Mouse (Mus musculus): Measurements from ENCODE around the gene Myo1a. TPM values are rescaled to one million over a fixed set of nuclear protein-coding genes. Genes with fewer than 3 reads are reported as not detected.

Myo1a gene
- total and polyA plus RNA-seq, 3 experiments: 0.04 to 0.08 TPM; not detected in 1

DNA sequence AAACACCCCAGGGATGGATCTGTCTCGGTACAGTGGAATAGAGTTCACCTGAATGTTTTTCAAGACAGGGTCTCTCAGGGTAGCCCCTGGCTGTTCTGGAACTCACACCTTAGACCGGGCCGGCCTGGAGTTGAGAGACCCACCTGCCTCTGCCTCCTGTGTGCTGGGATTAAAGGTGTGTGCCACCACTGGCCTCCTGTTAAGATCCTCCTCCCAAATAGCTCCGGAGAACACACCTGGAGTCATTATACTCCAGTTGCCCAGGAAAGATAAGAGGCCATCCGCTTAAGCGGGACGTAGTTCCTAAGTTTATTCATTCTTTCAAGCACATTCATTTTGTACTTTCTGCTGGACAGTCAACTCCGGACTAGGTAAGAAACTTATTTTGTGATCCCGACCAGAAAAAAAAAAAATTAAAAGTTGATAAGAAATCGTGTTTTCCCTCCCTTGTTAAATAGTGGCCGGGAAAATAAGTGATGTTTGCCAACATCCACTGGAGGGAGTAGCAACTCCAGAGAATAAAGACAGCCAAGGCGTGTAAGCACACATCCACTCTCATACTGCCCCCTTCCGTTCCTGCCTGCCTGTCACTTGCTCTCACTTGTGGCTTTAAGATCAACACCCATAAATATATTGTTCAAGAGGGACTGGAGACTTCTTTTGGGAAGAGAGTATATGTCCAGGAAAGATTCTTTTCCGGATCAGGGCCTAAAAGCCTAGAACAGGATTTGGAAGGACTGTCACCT is 27.2 kb upstream of the Myo1a start:
- Histone ChIP-seq H3K9ac (ENCODE audit: low read depth, low read length) (no peak overlapping the region), H3K27ac (peak overlapping the region; percentile 70), H3K4me3 (peak overlapping the region; percentile 62), H3K79me2 (replicated peaks; ENCODE audit: control insufficient read depth, insufficient read depth, low read length) (no peaks in the 10 kb centered on the region), H3K4me1 (ENCODE audit: control insufficient read depth, insufficient read depth, low read length) (peaks cover 2% of the 10 kb centered on the region), H3K36me3 (ENCODE audit: control insufficient read depth, insufficient read depth, low read length) (no peaks in the 10 kb centered on the region), H3K27me3 (ENCODE audit: control insufficient read depth, insufficient read depth, low read length) (no peaks in the 10 kb centered on the region)
- intact Hi-C loops (cut with DNase I): loop anchor here (5.0 kb wide), 2 partner anchors 60 to 110 kb away; partner anchors contain the start of gene Zbtb39
- TF ChIP-seq EP300 (IDR thresholded peaks at IDR 0.05; ENCODE audit: insufficient read depth, low read depth, low read length) (peak; percentile 76), POLR2A (IDR thresholded peaks at IDR 0.05; ENCODE audit: insufficient read depth, low read depth, low read length) (no peak), CTCF (IDR thresholded peaks at IDR 0.05) (peak; percentile 80)
- 4% methylated on average over 14 of the region's 14 CpGs for WGBS
- DNase-seq: peak in 1 of 2 experiments; percentile 63

DNA sequence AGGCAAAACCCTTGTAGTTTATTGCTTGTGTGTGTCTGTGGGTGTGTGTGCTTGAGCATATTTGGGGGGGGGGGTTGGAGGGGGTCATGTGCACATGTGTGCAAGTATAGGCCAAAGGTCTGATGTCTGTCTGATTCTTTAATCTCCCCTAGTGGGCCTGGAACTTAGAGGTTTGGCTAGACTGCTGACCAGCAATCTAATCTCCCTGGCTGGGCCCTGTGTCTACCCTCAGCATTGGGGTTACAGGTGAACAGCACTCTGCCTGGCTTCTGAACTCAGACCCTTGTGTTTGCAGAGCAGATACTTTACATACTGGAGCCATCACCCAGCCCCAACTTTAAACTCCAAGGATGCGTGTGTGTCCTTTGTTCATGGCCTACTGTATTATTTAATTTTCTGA is 25.8 kb upstream of the Myo1a start:
- Histone ChIP-seq H3K9ac (ENCODE audit: low read depth, low read length) (no peak overlapping the region), H3K4me1 (ENCODE audit: control insufficient read depth, insufficient read depth, low read length) (peaks cover 2% of the 10 kb centered on the region), H3K36me3 (ENCODE audit: control insufficient read depth, insufficient read depth, low read length) (no peaks in the 10 kb centered on the region), H3K79me2 (replicated peaks; ENCODE audit: control insufficient read depth, insufficient read depth, low read length) (no peaks in the 10 kb centered on the region), H3K27me3 (ENCODE audit: control insufficient read depth, insufficient read depth, low read length) (no peaks in the 10 kb centered on the region), H3K4me3 (no peak overlapping the region), H3K27ac (no peak overlapping the region)
- 92% methylated on average over 1 of the region's 1 CpGs for WGBS
- no peak for TF ChIP-seq CTCF (IDR thresholded peaks at IDR 0.05)
- no peak for TF ChIP-seq EP300 (IDR thresholded peaks at IDR 0.05; ENCODE audit: insufficient read depth, low read depth, low read length)
- TF ChIP-seq POLR2A (IDR thresholded peaks at IDR 0.05; ENCODE audit: insufficient read depth, low read depth, low read length): no peak
- intact Hi-C loops (cut with DNase I): loop anchor here (5.0 kb wide), 2 partner anchors 58 to 112 kb away; partner anchors contain the start of gene Zbtb39
- DNase-seq: no peak

DNA sequence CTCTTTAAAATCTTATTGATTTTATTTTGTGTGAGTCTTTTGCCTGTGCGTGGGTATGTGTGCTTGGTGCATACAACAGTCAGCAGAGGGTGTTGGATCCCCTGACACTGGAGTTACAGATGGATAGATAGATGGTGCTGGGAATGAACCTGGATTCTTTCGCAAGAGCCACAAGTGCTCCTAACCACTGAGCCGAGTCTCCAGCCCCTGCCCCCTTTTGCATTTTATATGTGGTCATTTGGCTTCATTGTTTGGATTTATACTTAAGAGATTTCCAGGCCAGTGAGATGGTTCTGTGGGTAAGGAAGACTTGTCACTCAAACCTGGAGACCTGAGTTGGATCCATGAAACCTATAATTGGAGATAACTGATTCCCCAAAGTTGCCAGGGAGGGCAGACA is 25.1 kb upstream of the Myo1a start:
- Histone ChIP-seq H3K4me1 (ENCODE audit: control insufficient read depth, insufficient read depth, low read length) (peaks cover 2% of the 10 kb centered on the region), H3K4me3 (no peak overlapping the region), H3K36me3 (ENCODE audit: control insufficient read depth, insufficient read depth, low read length) (no peaks in the 10 kb centered on the region), H3K27ac (no peak overlapping the region), H3K27me3 (ENCODE audit: control insufficient read depth, insufficient read depth, low read length) (no peaks in the 10 kb centered on the region), H3K9ac (ENCODE audit: low read depth, low read length) (no peak overlapping the region), H3K79me2 (replicated peaks; ENCODE audit: control insufficient read depth, insufficient read depth, low read length) (no peaks in the 10 kb centered on the region)
- intact Hi-C loops (cut with DNase I): loop anchor here (5.0 kb wide), 2 partner anchors 57 to 113 kb away; partner anchors contain the start of gene Zbtb39
- TF ChIP-seq POLR2A (IDR thresholded peaks at IDR 0.05; ENCODE audit: insufficient read depth, low read depth, low read length) (no peak), EP300 (IDR thresholded peaks at IDR 0.05; ENCODE audit: insufficient read depth, low read depth, low read length) (no peak), CTCF (IDR thresholded peaks at IDR 0.05) (no peak)
- DNase-seq: no peak
- WGBS: 93% methylated on average over 3 of the region's 3 CpGs

DNA sequence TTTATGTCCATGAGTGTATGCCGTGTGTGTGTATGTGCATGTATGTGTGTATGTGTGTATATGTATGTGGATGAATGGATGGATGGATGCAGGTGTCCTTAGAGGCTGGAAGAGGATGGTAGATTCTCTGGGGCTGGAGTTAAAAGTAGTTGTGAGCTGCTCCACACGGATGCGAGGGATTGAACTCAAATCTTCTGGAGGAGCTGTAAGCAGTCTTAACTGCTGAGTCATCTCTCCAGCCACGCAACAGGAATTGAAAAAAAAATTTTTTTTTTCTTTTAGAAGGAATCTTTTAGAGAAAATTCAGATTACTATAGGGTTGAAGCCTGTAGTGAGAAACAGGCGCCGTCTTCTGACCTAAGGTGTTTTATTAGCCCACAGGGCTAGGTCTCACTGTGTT is 22.1 kb upstream of the Myo1a start:
- no peaks in the 10 kb centered on the region for H3K27me3 ChIP-seq (ENCODE audit: control insufficient read depth, insufficient read depth, low read length)
- 79% methylated on average over 6 of the region's 6 CpGs for whole genome bisulfite sequencing
- no peaks in the 10 kb centered on the region for H3K79me2 ChIP-seq (replicated peaks; ENCODE audit: control insufficient read depth, insufficient read depth, low read length)
- DNase-seq: no peak
- H3K4me1 ChIP-seq (ENCODE audit: control insufficient read depth, insufficient read depth, low read length): no peaks in the 10 kb centered on the region; the same call in 1 of the 2 replicates
- no peaks in the 10 kb centered on the region for H3K36me3 ChIP-seq (ENCODE audit: control insufficient read depth, insufficient read depth, low read length)
- intact Hi-C loops (cut with DNase I): no loop called here
- TF ChIP-seq POLR2A (IDR thresholded peaks at IDR 0.05; ENCODE audit: insufficient read depth, low read depth, low read length) (no peak), EP300 (IDR thresholded peaks at IDR 0.05; ENCODE audit: insufficient read depth, low read depth, low read length) (no peak), CTCF (IDR thresholded peaks at IDR 0.05) (no peak)
- no peak overlapping the region for H3K4me3 ChIP-seq
- no peak overlapping the region for H3K27ac ChIP-seq
- no peak overlapping the region for H3K9ac ChIP-seq (ENCODE audit: low read depth, low read length)

DNA sequence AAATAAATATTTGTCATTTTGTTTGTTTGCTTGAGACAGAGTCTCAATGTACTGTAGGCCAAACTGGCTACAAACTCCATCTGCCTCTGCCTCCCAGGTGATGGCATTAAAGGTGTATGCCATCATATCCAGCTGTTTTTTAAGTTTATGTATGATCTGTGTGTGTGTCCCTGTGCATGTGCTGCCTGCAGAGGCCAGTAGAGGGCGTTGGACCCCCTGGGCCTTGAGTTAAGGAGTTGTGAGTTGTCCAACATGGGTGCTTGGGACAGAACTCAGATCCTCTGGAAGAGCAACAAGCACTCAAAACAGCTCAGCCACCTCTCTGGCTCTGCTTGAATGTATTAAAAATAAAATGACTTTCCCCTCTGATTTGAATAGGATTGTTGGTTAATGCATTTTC is 13.9 kb upstream of the Myo1a start:
- intact Hi-C loops (cut with DNase I): loop anchor here (5.0 to 10.0 kb wide), 2 partner anchors 41 to 314 kb away; partner anchors contain the start of gene Hsd17b6
- 17% methylated on average over 1 of the region's 1 CpGs for WGBS
- TF ChIP-seq CTCF (IDR thresholded peaks at IDR 0.05) (no peak), POLR2A (IDR thresholded peaks at IDR 0.05; ENCODE audit: insufficient read depth, low read depth, low read length) (no peak), EP300 (IDR thresholded peaks at IDR 0.05; ENCODE audit: insufficient read depth, low read depth, low read length) (no peak)

DNA sequence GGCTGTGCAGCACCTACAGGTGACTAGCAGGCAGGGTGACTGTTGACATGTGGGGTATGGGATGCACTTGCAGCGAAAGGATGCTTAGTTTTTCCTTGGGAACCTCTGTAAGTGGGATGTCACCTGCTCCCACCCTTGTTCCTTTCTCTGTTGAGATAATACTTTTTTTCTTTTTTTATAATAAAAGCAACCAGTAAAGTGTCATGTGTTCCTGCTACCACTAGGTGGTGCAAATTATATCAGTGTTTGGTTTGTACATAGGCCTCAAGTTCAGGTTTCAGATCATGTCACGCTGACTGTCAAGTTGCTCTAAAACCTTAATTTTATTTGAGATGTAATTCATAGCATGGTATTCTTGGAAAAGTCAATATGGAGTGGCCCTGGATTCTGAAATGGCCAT is 10.3 kb upstream of the Myo1a start:
- WGBS: 51% methylated on average over 2 of the region's 2 CpGs
- DNase-seq: no peak

More for the DNA sequence above, 13.9 kb upstream of the Myo1a start:
- Histone ChIP-seq H3K27me3 (ENCODE audit: control insufficient read depth, insufficient read depth, low read length) (no peaks in the 10 kb centered on the region), H3K4me1 (ENCODE audit: control insufficient read depth, insufficient read depth, low read length) (no peaks in the 10 kb centered on the region), H3K27ac (no peak overlapping the region), H3K9ac (ENCODE audit: low read depth, low read length) (no peak overlapping the region), H3K36me3 (ENCODE audit: control insufficient read depth, insufficient read depth, low read length) (no peaks in the 10 kb centered on the region), H3K4me3 (no peak overlapping the region), H3K79me2 (replicated peaks; ENCODE audit: control insufficient read depth, insufficient read depth, low read length) (no peaks in the 10 kb centered on the region)
- DNase-seq: no peak

More for the DNA sequence above, 10.3 kb upstream of the Myo1a start:
- TF ChIP-seq POLR2A (IDR thresholded peaks at IDR 0.05; ENCODE audit: insufficient read depth, low read depth, low read length) (no peak), CTCF (IDR thresholded peaks at IDR 0.05) (peak; percentile 94)
- no peak overlapping the region for H3K27ac ChIP-seq
- H3K4me3 ChIP-seq: no peak overlapping the region
- no peaks in the 10 kb centered on the region for H3K4me1 ChIP-seq (ENCODE audit: control insufficient read depth, insufficient read depth, low read length)
- no peaks in the 10 kb centered on the region for H3K36me3 ChIP-seq (ENCODE audit: control insufficient read depth, insufficient read depth, low read length)
- no peak overlapping the region for H3K9ac ChIP-seq (ENCODE audit: low read depth, low read length)
- no peaks in the 10 kb centered on the region for H3K27me3 ChIP-seq (ENCODE audit: control insufficient read depth, insufficient read depth, low read length)
- no peaks in the 10 kb centered on the region for H3K79me2 ChIP-seq (replicated peaks; ENCODE audit: control insufficient read depth, insufficient read depth, low read length)
- intact Hi-C loops (cut with DNase I): loop anchor here (1.0 to 10.0 kb wide), 3 partner anchors 38 to 310 kb away; partner anchors contain the start of gene Hsd17b6

All from heart, adult 2 months (tissue).